Mouse (Mus musculus): Measurements from ENCODE around the gene Parvb.

The Parvb gene

GRCm38 (mm10) chr15:84231721-84232561 is at the start of gene Parvb:
Gene Parvb, plus strand, starts transcription at chr15:84232043.
- no peak for DNase-seq (ENCODE audit: low spot score in 2 of 2)

- no peak for DNase-seq (ENCODE audit: low spot score in 2 of 2)
These were observed 47.9 kb upstream of the Parvb start for GRCm38 (mm10) chr15:84183967-84184366.

DNA sequence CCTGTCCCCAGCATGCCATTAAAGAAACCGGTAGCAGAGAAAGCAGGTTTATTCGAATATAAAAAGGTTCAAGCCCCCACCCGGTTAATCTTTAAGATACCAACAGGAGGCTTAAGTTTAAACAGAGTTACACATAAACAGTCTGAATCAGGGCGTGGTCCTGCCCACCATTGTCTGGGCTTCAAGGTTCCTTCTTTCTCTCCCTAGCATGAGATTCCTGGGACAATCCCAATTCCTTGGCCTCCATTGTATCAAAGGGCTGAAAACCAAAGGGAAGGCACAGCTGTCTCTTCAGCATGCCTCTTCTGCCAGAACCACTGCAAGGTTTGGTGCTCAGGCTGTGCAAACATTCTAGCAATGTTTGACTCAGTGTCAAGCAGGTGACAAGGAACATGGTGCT is 45.6 kb upstream of the Parvb start:
- DNase-seq (ENCODE audit: low spot score in 2 of 2), result no peak

GRCm38 (mm10) chr15:84188887-84189530 is 42.8 kb upstream of the Parvb start:
- DNase-seq (ENCODE audit: low spot score in 2 of 2), result no peak

- no peak for DNase-seq (ENCODE audit: low spot score in 2 of 2)
These were observed 42.0 kb upstream of the Parvb start for GRCm38 (mm10) chr15:84189881-84190280.

GRCm38 (mm10) chr15:84191724-84192057 is 40.2 kb upstream of the Parvb start:
- DNase-seq (ENCODE audit: low spot score in 2 of 2), result no peak

GRCm38 (mm10) chr15:84192058-84192791 is 39.6 kb upstream of the Parvb start, which contains the start of gene Samm50:
Gene Samm50, plus strand, starts transcription at chr15:84192241.
- peak; percentile 86 to 87 for DNase-seq (ENCODE audit: low spot score in 2 of 2)

DNA sequence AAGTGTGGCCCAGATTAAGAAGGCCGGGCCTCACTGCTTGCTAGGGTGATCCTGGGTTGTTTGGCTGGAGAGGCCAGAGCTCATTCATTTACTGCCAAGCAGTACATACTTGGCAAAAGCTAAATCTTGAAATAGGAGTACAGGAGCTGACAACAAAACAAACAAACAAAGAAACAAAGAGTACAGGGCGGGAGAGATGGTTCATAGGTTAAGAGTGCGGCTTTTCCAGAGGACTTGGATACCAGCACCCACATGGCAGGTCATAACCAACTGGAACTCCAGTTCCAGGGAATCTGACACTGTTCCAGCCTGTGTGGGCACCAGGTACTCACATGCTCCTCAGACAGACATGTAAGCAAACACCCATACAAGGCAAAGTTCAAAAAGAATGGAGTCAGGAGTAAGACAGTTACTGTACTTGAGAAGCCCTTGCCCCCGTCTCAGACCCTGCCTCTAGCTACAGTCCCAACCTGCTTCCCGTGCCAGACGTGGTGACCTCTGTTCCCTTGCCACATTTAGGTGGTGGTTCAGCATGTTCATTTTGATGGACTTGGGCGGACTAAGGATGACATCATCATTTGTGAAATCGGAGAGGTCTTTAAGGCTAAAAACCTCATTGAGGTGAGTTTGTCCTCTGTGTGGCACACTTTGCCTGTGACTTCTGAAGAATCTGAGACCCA is 35.2 kb upstream of the Parvb start:
- DNase-seq (ENCODE audit: low spot score in 2 of 2), result no peak

DNA sequence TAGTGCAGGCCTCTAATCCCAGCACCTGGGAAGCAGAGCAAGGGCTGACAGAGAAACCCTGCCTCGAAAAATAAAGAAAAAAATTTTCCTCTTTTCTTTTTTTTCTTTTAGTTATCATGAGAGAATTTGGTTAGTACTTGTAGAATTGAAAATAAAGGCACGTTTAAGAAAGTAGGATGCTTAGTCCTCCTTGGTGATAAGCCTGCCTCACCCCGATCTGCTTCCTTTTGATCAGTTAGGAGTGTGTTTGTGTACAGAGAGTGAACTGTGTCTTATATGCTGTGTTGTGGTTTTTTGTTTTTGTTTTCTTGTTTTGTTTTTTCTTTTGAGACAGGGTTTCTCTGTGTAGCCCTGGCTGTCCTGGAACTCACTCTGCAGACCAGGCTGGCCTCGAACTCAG is 24.5 kb upstream of the Parvb start:
- no peak for DNase-seq (ENCODE audit: low spot score in 2 of 2)

GRCm38 (mm10) chr15:84209517-84210412 is 22.1 kb upstream of the Parvb start:
- DNase-seq (ENCODE audit: low spot score in 2 of 2), result no peak

GRCm38 (mm10) chr15:84210461-84210860 is 21.4 kb upstream of the Parvb start:
- no peak for DNase-seq (ENCODE audit: low spot score in 2 of 2)

DNA sequence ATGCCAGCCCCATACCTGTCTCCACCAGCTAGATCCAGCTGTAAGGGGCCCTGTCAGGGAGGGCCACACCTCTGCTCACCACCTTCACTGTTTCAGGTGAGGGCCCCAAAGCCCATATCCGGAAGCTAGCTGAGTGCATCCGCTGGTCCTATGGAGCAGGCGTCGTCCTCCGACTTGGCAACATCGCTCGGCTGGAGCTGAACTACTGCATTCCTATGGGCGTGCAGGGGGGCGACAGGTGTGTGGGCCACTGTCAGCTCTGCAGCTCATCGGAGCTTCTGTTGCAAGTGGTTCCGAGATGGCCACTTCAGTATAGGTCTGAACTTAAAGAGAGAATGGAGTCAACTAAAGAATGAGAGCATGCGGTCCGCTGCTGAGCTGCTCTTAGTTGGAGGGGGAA is 20.9 kb upstream of the Parvb start:
- DNase-seq (ENCODE audit: low spot score in 2 of 2), result no peak

DNA sequence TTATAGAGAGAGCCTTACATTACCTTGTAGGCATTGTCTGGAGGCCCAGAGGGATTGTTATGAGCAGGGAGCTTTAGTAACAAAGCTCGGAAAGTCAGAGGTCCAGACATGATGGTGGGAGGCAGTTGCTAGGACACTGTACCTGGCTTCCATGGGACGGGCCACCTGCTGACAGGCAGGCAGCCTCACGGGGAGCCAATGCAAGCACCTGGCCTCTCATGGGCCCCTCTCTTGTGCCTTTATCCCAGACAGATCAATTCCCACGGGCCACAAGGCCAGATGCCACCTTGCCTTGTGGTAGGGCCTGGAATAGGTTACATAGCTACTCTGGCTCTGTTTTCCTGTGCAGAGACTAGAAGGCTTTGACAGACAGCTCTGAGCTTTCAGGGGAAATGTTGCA is 20.3 kb upstream of the Parvb start:
- DNase-seq (ENCODE audit: low spot score in 2 of 2), result no peak

GRCm38 (mm10) chr15:84212031-84212755 is 19.6 kb upstream of the Parvb start:
- DNase-seq (ENCODE audit: low spot score in 2 of 2), result peak; percentile 73 to 84

- no peak for DNase-seq (ENCODE audit: low spot score in 2 of 2)
These were observed 19.1 kb upstream of the Parvb start for GRCm38 (mm10) chr15:84212756-84213105.

DNA sequence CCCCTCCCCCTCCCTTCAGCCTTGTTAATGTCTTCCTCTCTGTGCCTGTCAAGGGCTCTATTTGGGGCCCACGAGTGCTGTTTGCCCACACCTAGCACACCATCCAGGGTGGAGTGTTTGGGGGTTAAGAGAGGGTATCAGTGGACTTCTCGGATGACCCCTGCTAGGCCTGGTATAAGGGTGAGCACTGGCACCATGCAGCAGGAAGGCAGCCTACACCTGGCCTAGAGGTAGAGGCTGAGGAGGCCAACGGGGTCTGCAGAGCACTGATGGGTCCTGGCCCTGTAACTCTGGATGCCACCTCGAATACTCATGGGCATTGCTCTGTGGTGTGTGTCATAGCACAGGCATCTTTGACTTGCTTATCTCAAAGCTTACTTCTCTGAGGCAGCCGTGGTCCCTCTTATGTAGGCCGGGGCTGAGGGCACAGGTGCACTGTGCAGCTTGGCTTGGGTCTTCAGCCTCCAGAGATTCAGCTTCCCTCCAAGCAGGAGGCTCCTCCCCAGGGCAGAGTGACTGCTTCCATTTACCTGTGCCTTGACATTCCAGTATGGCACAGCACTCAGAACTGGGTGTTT is 18.6 kb upstream of the Parvb start:
- no peak for DNase-seq (ENCODE audit: low spot score in 2 of 2)

- DNase-seq (ENCODE audit: low spot score in 2 of 2), result no peak
These were observed 17.4 kb upstream of the Parvb start for GRCm38 (mm10) chr15:84214476-84214875.

DNA sequence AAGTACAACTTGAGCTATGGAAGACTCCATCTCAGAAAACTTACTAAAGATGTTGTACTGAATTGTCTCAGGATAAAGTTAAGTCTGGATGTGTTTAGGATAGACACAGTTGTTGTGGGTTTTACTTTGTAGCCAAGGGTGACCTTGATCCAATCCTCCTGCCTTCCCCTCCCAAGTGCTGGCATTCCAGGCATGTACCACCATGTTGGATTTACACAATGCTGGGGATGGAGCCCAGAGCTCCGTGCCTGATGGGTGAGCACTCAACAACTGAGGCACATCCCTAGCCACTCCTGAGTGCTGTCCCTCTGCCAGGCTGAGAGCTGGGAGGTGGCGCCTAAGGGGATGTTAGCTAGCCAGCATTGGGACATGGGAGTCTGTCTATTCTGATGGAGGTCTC is 16.6 kb upstream of the Parvb start:
- DNase-seq (ENCODE audit: low spot score in 2 of 2), result no peak

DNA sequence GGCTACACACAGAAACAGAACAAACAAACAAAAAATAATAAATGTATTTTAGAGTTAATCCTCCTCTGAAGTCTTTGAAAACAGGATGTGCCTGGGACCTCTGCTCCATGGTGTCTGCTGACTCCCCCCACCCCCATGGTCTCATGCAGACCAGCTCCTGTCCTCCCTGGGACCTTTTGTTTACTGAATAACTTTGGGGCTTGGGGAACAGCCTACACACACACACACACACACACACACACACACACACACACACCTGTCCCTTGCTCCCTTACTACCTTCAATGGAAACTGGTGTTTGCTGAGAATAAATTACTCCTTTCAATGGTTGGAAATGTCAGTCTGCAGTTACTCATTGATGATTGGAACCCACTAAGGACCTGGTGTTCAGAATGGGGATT is 15.8 kb upstream of the Parvb start:
- DNase-seq (ENCODE audit: low spot score in 2 of 2), result no peak

GRCm38 (mm10) chr15:84216461-84217084 is 15.3 kb upstream of the Parvb start:
- no peak for DNase-seq (ENCODE audit: low spot score in 2 of 2)
